Mouse (Mus musculus): Measurements from ENCODE around the gene Trim67.

Gene Trim67

DNA sequence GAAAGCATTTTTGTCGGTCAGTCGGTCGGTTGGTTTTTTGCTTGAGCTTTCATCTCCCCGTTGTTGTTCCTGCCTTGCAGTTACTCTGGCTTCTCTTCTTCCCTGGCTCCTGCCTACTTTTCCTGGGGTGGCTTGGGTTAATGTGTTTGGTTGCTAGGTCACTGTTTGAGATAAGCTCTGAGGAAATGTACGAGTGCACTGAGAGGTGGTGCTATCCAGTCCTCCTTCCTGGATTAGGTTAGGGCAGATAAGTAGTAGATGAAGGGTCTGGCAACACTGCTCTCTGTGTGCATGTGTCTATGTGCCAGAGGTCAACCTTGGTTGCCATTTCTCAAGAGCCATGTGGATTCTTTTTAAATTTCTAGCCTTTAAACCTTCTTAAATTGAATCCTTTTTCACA lies 79.8 kb downstream of the Trim67 start:
- no peak for TF ChIP-seq GATA4 (IDR thresholded peaks at IDR 0.05; ENCODE audit: insufficient replicate concordance, low read length)

DNA sequence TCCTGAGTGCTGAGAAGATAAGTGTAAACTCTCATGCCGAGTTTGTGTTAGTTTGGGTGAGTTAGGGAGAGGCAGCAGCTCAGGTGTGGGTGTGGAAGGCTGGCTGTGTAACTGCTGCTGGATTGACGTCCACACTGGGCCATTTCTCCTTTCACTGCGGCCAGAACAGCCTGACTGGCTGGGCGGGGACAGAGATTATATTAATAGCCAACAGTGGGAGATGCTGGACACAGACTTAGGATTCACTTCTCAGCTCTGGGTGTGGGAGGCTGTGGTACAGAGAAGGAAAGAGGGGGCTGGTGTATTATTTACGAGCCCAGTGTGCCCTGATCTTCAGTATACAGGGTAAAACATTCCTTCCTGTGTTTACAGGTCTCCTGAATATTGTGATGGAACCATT lies 85.2 kb downstream of the Trim67 start:
- TF ChIP-seq GATA4 (IDR thresholded peaks at IDR 0.05; ENCODE audit: insufficient replicate concordance, low read length), result no peak

DNA sequence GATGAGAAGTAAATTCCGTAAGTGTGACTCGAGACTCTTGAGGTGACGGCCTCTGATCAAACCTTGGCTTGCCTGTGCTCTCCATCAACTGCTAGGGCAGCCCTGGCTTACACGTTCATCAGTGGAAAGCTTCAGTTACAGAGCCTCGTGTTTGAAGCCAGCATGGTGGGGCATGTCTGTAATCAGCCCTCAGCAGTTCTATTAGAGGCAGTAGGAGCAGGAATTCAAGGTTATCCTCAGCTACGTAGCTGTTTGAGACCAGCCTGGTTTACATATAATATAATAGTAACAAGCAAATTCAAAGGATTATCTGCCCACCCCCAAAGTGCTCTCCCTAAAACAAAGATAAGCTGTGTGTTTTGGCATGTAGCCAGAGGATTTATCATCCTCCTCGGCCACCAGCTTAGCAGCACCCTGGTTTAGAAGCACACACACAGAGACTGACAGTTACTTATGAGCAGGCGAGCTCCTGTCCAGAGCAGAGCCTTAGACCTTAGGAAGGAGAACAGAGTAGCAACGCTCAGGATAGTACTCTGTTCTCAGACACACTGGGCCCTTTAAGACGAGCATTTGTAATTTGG lies 86.1 kb downstream of the Trim67 start:
- no peak for TF ChIP-seq GATA4 (IDR thresholded peaks at IDR 0.05; ENCODE audit: insufficient replicate concordance, low read length)
